Mouse (Mus musculus) embryonic fibroblast, embryonic 13.5 days (primary cell): Measurements from ENCODE around the gene Abraxas2.

Source experiments
- CTCF ChIP-seq: IDR thresholded peaks from 2 replicates; pipeline ENCODE4 v1.5.1; 2011; ENCODE audit warnings: mild to moderate bottlenecking, control low read depth, low read length, moderate library complexity, borderline replicate concordance; ENCODE audit not compliant: insufficient read depth
- POLR2A ChIP-seq: IDR thresholded peaks from 2 replicates; pipeline ENCODE4 v1.6.1; 2011; ENCODE audit warnings: low read depth, mild to moderate bottlenecking, control low read depth, low read length, moderate library complexity

DNA sequence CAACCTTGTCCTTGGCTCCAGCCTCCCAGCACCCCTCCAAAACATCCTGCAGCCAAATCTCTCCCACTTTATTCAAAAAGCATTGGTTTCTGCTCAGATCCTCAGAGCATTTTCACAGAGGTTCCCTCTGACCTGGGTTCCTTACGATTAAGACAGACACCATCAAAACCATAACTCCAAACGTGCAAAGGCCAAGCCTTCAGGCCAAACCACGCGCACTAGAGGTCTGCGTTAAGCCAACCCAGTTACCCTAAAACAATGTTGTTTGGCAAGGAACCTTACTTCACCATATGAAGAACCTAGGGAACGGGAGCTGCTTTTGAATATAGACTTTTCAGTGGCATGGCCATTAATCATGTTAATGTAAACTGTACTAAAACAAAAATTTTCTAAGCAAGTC, 49.3 kb upstream of the Abraxas2 start:
- no peak for TF ChIP-seq CTCF
- no peak for TF ChIP-seq POLR2A
